Mouse (Mus musculus): ENCODE results near the gene Gm9958. TPM values are rescaled to one million over a fixed set of nuclear protein-coding genes. Genes with fewer than 3 reads are reported as not detected.
A peak's percentile ranks its signal among the peaks of the same experiment; 100 is the strongest.

The Gm9958 gene
- 1 to 10 TPM; 2.5 to 2.9 TPM for total RNA-seq (2021)
- long read RNA-seq, experiment 1, partial matches to known transcripts, result 0 of 4 reads
- long read RNA-seq, experiment 1, other reads (novel, unspliced or antisense), result 0 of 4 reads
- long read RNA-seq, experiment 2, transcript Gm9958-201 (1 exons, 1,284 nt), result major isoform, 7 of 7 reads
- long read RNA-seq, experiment 2, partial matches to known transcripts, result 0 of 7 reads
- long read RNA-seq, experiment 2, other reads (novel, unspliced or antisense), result 0 of 7 reads

GRCm38 (mm10) chr5:90367067-90367303 is at the start of gene Gm9958:
Gene Gm9958, plus strand, starts transcription at chr5:90367204.
- DNase-seq (ENCODE audit: low spot score in 2 of 2), result no peak

DNA sequence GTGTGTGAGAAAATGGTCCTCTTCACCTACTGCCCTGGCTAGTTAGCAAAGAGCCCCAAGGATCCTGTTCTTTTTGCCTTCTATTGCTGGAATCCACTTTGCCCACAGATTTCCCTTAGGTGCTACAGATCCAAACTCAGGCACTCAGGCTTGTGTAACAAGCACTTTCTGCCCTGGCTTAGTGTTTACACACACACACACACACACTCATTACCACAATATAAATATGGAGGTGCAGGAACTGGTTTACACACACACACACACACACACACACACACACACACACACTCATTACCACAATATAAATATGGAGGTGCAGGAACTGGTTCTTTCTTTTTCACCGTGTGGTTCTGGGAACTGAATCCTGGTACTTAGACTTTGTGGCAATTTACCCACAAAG is 35.9 kb upstream of the Gm9958 start:
- DNase-seq (ENCODE audit: low spot score in 2 of 2), result no peak

DNA sequence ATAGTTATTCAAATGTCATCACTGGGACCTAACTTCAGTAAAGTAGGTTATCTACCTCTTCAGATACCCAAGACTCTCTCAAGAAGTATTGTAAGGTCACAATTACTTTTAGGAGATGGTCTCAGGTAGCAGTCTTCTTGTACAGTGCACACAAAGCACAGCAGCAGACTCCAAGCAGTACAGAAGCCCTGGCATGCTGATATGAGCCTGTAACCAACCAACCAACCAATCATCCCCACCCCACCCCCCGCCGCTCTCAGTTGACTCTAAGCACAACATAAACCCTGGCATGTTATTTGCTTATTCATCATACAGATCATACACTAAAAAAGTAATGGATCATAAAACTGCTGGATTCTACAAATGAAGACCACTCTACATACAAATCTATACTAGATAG is 34.5 kb upstream of the Gm9958 start:
- DNase-seq (ENCODE audit: low spot score in 2 of 2), result no peak

- DNase-seq (ENCODE audit: low spot score in 2 of 2), result no peak
Observed at GRCm38 (mm10) chr5:90338177-90339091, 28.6 kb upstream of the Gm9958 start.

DNA sequence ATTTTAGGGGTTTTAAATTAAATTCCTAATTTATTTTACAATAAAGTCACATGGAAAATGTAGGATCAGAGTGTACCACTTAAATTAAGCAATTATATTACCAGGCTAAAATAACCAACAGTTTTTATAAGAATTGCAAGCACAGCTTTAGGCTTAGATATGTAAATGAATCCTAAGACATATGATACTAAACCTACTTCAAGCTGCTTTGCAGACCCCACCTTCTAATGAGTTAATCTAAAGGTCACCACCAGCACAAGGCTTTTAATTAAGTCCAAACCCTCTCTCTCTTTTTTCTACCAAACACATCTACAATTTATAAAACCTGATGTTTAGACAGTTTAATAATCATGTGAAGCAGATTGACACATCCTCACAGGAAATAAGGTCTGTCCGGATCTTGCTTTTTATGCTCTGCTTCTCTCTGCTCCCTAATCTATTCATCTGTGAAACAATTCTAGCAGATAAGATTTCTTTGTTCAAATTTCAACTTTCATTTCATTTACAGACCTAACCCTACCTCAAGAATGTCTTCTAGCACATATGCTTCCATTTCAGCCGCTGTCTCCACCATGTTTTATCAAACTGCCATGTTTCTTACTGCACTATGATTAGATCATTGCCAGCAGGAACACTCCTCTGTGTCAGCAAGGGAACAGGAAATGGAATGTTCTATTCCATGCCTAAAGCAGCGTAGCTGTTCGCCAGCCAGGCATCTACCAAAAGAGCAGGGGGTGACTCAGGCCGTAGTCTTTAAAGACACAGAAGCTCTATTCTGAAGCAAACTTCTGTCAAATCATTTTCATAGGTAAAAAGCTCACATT is 27.7 kb upstream of the Gm9958 start:
- DNase-seq (ENCODE audit: low spot score in 2 of 2), result peak; percentile 24 to 43

- DNase-seq (ENCODE audit: low spot score in 2 of 2), result no peak
Observed at GRCm38 (mm10) chr5:90339953-90340343, 27.1 kb upstream of the Gm9958 start.

GRCm38 (mm10) chr5:90340847-90341246 is 26.2 kb upstream of the Gm9958 start:
- no peak for DNase-seq (ENCODE audit: low spot score in 2 of 2)

GRCm38 (mm10) chr5:90346877-90347276 is 20.1 kb upstream of the Gm9958 start:
- DNase-seq (ENCODE audit: low spot score in 2 of 2), result no peak

- DNase-seq (ENCODE audit: low spot score in 2 of 2), result no peak
Observed at GRCm38 (mm10) chr5:90353552-90354317, 13.3 kb upstream of the Gm9958 start.

GRCm38 (mm10) chr5:90355824-90356223 is 11.2 kb upstream of the Gm9958 start:
- no peak for DNase-seq (ENCODE audit: low spot score in 2 of 2)

DNA sequence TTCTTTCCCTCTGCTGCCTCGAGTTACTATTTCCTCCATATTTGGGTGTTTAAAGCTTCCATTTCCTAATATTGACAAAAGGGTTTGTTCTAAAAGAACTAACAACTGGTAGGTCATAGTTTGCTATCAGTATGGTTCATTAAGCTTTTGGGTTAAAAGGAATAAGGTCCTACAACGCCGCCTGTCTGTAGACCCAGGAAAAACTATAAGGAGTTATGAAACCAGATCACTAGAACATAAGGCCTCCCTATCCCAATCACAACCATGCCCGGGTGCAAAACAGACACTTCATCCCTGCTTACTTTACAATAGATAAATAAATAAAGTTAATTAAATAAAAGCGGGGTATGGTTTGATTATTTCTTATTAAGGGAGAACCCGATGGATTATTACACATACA is 2.5 kb upstream of the Gm9958 start:
- peak; percentile 62 to 63 for DNase-seq (ENCODE audit: low spot score in 2 of 2)

GRCm38 (mm10) chr5:90365141-90365951 is 1.7 kb upstream of the Gm9958 start:
- peak; percentile 54 to 58 for DNase-seq (ENCODE audit: low spot score in 2 of 2)

DNA sequence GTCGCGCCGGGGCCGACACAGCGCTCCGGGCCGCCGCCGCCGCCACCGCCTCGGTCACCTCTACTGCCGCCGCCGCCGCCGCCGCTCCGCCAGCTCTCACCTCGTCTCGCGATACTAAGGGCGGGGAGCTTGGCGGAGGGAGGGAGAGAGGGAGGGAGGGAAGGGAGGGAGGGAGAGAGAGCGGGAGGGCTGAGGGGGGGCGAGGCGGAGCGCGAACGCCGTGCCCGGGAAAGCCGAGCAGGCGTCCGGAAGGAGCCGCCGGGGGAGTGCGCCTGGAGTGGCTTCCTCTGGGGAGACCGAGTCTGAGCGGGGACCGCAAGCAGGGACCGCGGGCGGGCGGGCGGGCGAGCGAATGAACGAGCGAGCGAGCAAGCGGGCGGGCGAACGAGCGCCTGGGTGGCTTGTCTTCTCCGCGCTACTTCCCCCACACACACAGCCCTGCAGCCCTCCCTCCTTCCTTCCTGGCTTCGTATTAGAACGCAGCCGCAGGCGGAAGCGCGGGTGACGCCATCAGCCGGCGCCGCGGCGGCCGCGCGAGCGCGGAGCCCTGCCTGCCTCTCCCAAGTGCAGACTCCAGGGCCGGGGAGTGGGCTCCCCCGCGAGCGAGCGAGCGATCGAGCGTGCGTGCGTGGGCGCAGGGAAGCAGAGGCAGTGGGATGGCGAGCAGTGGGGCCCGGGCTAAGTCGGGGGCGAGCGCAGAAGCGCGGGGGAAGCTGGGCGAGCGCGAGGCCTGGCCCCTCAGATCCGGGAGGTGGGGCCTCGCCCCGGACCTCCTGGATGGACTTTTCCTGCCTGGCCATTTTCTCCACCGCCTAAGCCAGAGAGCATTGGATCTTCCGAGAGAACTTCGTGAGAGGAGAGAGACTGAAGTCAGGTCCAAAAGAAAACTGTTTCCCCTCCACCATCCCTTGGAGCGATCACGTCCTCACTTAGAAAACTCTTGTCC is 610 bp upstream of the Gm9958 start, which contains the start of gene Ankrd17:
Gene Ankrd17, minus strand, starts transcription at position 457 of the 946 bp plus-strand sequence.
- DNase-seq (ENCODE audit: low spot score in 2 of 2), result peak; percentile 86 to 87

GRCm38 (mm10) chr5:90370401-90370800 is 3.4 kb downstream of the Gm9958 start:
- no peak for DNase-seq (ENCODE audit: low spot score in 2 of 2)

- no peak for DNase-seq (ENCODE audit: low spot score in 2 of 2)
Observed at GRCm38 (mm10) chr5:90373708-90374107, 6.7 kb downstream of the Gm9958 start.

GRCm38 (mm10) chr5:90381458-90381857 is 14.5 kb downstream of the Gm9958 start:
- DNase-seq (ENCODE audit: low spot score in 2 of 2), result no peak

GRCm38 (mm10) chr5:90383080-90383479 is 16.1 kb downstream of the Gm9958 start:
- DNase-seq (ENCODE audit: low spot score in 2 of 2), result peak in 1 of 2 experiments; percentile 16

- DNase-seq (ENCODE audit: low spot score in 2 of 2), result no peak
Observed at GRCm38 (mm10) chr5:90393764-90394163, 26.8 kb downstream of the Gm9958 start.

- no peak for DNase-seq (ENCODE audit: low spot score in 2 of 2)
Observed at GRCm38 (mm10) chr5:90394322-90394721, 27.3 kb downstream of the Gm9958 start.

Data from adrenal gland, adult 18-20 months (tissue).